Mouse (Mus musculus): ENCODE measurements around the gene Syt7.

The Syt7 gene

GRCm38 (mm10) chr19:10461584-10461983 is 72.7 kb downstream of the Syt7 start:
- no peak for DNase-seq

- no peak for DNase-seq
Measured at GRCm38 (mm10) chr19:10464427-10464826, 75.5 kb downstream of the Syt7 start.

GRCm38 (mm10) chr19:10469171-10469658 is 80.3 kb downstream of the Syt7 start:
- no peak for DNase-seq

GRCm38 (mm10) chr19:10472958-10473357 is 84.1 kb downstream of the Syt7 start:
- DNase-seq = no peak

GRCm38 (mm10) chr19:10473779-10474178 is 84.9 kb downstream of the Syt7 start:
- DNase-seq = no peak

GRCm38 (mm10) chr19:10479541-10479940 is 90.7 kb downstream of the Syt7 start:
- DNase-seq = peak; percentile 9

GRCm38 (mm10) chr19:10482703-10483102 is 93.8 kb downstream of the Syt7 start, which contains the start of gene Ppp1r32:
TSS of gene Ppp1r32 (minus strand) at chr19:10482928.
- no peak for DNase-seq

- DNase-seq = peak; percentile 40
Measured at GRCm38 (mm10) chr19:10486264-10486738, 97.4 kb downstream of the Syt7 start.

- DNase-seq = no peak
Measured at GRCm38 (mm10) chr19:10495670-10496069, 106.8 kb downstream of the Syt7 start.

- DNase-seq = no peak
Measured at GRCm38 (mm10) chr19:10496976-10497375, 108.1 kb downstream of the Syt7 start.

GRCm38 (mm10) chr19:10497512-10498160 is 108.7 kb downstream of the Syt7 start:
- DNase-seq = no peak

GRCm38 (mm10) chr19:10500581-10500980 is 111.7 kb downstream of the Syt7 start:
- no peak for DNase-seq

- peak; percentile 58 for DNase-seq
Measured at GRCm38 (mm10) chr19:10502571-10502970, 113.7 kb downstream of the Syt7 start.

Data from thymus, postnatal 14 days (tissue).